Mouse (Mus musculus): ENCODE measurements around the gene Fam89a.
A peak's percentile ranks its signal among the peaks of the same experiment; 100 is the strongest.

Fam89a gene

GRCm38 (mm10) chr8:124751709-124752173 lies at the start of gene Fam89a:
TSS of gene Fam89a (minus strand) at chr8:124751832.
- peak; percentile 50 for DNase-seq (ENCODE audit: inconsistent ontology term)

DNA sequence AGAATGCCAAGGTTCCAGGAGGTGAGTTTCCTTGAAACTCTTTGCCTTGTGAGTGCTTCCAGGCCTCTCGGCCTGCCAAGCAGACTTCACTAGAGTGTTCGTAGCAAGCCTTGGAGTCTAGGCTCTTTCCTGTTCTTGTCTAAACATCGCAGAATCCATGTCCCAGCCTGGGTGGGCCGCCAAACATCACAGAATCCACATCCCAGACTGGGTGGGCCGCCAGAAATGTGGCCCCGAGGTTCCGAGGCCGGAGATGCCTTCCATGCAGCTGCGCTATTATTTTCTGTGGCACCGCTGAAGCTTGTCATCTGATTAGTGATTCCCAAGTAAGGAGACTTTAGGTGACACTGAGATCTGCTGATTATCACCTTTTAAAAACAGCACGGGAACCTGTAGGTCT lies 48.9 kb upstream of the Fam89a start:
- no peak for DNase-seq (ENCODE audit: inconsistent ontology term)

- DNase-seq (ENCODE audit: inconsistent ontology term), result no peak
Measured at GRCm38 (mm10) chr8:124795781-124796488, 44.3 kb upstream of the Fam89a start.

DNA sequence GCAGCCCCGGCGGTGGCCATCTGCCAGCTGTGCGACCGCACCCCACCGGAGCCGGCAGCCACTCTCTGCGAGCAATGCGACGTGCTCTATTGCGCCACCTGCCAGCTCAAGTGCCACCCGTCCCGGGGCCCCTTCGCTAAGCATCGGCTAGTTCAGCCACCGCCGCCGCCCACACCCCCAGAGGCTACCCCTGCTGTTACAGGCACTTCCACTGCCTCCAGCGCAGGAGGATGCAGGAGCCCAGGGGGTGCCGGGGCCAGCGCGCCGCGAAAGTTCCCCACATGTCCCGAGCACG lies 42.8 kb upstream of the Fam89a start:
- peak; percentile 72 for DNase-seq (ENCODE audit: inconsistent ontology term)

GRCm38 (mm10) chr8:124793661-124794485 lies 42.2 kb upstream of the Fam89a start:
- peak; percentile 35 for DNase-seq (ENCODE audit: inconsistent ontology term)

DNA sequence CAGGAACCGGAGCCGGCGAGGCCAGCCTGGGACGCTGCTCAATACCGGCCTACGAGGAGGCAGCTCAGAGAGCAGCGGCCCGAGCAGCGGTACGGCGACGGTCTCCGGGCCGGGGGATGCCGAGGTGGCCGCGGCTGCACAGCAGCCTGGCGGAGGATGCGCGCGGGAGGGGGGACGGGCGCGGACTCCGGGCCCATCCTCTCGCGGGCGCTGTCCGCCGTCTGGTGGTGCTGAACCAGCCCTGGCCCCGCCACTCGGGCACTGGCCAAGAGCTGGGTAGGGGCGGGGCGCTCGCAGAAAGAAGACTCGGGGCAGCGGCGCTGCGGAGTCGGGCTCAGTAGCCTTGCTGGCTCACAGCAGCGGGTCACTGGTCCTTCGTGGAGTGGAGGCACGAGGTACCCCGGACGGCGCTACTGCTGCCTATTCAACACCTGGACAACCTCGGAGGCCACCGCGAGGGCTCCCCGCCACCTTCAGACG lies 41.6 kb upstream of the Fam89a start:
- peak; percentile 93 for DNase-seq (ENCODE audit: inconsistent ontology term)

DNA sequence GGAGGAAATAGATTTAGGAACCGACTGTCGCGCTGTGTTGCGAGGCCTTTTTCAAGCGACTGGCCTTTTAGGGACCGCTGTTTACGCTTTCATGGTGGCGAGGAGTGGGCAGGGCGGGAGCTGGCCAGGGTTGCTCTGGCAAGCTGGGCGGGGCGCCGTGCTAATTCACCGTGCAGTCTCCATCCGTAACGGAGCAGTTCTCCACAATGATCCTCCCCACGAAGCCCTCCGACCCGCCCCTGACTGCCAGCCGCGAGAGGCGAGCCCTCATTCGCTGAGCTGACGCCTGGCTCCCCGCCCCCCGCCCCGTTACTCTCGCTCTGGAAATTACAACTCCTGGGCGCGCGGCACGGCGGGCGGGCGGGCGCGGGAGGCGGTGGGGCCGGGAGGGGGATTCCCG lies 41.1 kb upstream of the Fam89a start, which contains the start of gene Trim67:
Gene Trim67, plus strand, starts transcription at position 385 of the 400 bp plus-strand sequence.
- peak; percentile 91 for DNase-seq (ENCODE audit: inconsistent ontology term)

DNA sequence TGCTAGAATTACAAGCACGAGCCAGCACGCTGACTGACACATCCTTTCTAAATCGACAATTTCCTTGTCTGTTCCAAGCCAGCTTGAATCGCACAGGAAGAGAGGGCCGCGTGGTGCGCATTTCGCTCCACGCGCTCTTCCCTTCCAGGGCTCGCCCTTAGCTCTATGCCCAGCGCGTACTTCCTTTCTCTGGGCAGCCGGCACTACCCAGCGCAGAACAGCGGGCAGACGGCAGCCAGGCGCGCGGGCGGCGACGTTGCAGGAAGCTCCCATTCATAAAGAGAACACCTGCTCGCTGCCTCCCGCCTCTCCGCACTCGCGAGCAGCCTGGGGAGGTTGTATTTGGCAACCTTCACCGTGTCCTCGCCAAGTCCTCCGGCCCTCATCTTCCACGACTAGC lies 40.6 kb upstream of the Fam89a start:
- no peak for DNase-seq (ENCODE audit: inconsistent ontology term)

DNA sequence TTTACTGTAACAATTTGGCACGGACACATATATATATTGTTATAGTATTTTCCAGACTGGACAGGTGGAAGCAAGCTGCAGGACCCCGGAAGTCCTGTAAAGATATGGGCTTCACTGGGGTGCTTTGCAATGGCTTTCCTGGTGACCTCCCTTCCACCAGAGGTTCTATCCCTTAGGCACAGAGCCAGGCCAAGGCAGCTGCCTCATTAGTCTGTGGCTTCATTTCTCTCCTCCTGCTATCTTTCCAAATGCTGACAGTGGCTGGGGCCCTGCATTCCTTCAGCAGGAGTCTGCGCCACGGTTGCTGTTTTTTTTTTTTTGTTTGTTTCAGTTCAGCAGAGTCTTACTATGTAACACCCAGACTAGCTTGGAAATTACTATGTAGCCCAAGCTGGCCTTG lies 40.1 kb upstream of the Fam89a start:
- peak; percentile 48 for DNase-seq (ENCODE audit: inconsistent ontology term)

- no peak for DNase-seq (ENCODE audit: inconsistent ontology term)
Measured at GRCm38 (mm10) chr8:124790676-124791075, 39.0 kb upstream of the Fam89a start.

DNA sequence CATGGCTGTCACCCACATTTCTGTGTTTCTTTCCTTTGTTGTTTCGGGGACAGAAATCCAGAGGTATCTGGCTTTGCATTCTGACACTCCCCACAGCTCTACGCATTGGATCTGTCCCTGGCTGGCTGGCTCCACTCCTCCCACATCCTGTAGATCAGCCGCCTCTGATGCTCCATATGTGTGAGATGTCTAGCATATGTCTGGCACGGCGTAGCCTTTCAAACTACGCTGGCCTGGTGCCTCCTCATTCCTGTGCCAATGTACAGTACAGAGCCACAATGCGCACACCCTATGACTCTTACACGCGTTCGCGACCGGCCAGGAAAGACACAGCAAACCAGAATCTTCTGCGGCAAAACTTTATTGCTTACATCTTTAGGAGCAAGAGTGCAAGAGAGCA lies 33.0 kb upstream of the Fam89a start:
- DNase-seq (ENCODE audit: inconsistent ontology term), result no peak

- no peak for DNase-seq (ENCODE audit: inconsistent ontology term)
Measured at GRCm38 (mm10) chr8:124783228-124783627, 31.6 kb upstream of the Fam89a start.

DNA sequence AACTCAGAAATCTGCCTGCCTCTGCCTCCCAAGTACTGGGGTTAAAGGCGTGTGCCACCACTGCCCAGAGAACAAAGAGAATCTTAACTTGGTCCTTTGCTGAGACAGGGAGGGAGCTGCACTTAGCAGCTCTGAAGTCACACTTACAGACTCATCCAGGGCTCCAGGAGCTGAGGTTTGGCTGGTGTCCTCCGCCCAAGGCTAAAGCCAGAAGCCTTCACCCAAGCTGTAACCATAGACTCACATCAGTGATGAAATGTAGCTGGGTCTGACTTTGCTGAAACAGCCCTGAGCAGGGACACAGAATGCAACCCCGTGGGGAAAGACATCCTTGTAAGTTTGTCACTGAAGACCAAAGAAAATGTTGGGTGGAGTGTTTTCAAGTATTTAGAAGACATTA lies 30.8 kb upstream of the Fam89a start:
- no peak for DNase-seq (ENCODE audit: inconsistent ontology term)

DNA sequence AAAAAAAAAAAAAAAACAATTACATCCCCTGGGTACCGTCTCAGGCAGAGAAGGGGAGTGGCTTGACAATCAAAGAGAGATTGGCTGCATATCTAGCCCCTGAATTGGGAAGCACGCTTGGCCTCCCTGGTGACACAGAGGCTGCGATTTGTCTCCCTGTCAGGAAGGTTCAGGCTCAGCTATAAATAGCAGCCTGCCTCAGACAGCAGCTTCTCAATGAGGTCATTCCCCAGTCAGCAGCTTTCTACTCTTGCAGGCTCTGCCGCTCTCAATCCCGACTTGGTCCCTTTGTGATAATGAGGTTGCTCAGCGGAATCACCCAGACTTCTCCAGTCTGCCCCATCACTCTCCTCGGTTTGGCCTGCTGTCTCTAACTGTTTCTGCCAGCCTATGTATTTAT lies 28.6 kb upstream of the Fam89a start:
- peak; percentile 79 for DNase-seq (ENCODE audit: inconsistent ontology term)

DNA sequence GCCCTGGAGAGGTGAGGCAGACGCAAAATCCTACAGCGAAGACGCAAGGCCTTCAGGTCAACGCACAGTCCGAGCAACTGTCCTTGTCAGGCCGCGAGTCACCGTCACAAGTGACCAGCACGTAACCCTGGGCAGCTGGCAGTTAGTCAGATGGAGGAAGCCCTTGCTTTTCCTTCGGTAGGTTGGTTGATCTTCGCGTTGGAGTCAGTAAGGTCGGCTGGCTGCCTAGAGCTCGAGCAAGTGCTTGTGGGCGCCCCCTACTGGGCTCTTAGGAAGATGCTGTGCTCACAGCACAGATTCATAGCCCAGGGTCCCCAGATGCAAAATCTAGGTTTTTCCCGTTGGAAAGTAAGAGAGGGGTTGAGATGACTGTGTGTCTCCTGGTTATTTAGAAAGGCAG lies 24.1 kb upstream of the Fam89a start:
- peak; percentile 44 for DNase-seq (ENCODE audit: inconsistent ontology term)

- DNase-seq (ENCODE audit: inconsistent ontology term), result peak; percentile 19
Measured at GRCm38 (mm10) chr8:124772389-124772788, 20.8 kb upstream of the Fam89a start.

- DNase-seq (ENCODE audit: inconsistent ontology term), result no peak
Measured at GRCm38 (mm10) chr8:124763061-124763460, 11.4 kb upstream of the Fam89a start.

- no peak for DNase-seq (ENCODE audit: inconsistent ontology term)
Measured at GRCm38 (mm10) chr8:124758544-124758943, 6.9 kb upstream of the Fam89a start.

DNA sequence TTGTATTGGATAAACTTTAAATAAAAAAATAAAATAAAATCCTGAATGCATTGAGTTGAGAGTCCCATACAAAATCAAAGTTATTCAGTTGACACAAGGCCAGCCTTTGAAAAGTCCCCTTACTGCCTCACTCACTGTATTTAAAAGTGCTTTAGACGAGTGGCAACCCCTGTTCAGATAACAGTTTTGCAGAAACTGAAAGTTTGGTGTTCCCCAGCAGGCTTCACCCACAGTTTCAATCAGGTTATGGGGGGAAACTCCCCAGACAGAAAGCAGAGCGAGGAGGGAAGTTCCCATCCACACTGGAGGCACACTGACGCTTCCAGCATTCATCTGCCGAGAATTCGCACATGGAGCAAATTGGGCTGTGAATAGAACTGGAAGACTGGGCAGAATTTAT lies 5.0 kb upstream of the Fam89a start:
- no peak for DNase-seq (ENCODE audit: inconsistent ontology term)

DNA sequence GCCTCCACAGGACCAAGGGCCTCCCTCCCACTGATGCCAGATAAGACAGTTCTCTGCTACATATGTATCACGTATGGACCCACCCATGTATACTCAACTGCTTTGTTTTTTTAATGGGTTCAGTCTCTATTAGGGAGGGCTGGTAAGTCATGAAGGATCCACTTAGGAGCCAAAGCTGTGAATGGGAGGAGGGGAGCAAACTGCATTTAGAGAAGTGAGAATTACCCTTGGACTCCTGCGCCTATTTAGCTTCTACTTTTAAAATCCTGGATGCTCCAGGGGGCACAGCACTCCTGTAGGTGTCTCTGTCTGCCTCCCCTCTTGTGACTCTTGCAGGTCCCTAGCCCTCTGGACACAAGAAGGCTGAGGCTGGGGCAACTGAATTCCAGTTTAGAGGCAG lies 4.5 kb upstream of the Fam89a start:
- DNase-seq (ENCODE audit: inconsistent ontology term), result no peak

DNA sequence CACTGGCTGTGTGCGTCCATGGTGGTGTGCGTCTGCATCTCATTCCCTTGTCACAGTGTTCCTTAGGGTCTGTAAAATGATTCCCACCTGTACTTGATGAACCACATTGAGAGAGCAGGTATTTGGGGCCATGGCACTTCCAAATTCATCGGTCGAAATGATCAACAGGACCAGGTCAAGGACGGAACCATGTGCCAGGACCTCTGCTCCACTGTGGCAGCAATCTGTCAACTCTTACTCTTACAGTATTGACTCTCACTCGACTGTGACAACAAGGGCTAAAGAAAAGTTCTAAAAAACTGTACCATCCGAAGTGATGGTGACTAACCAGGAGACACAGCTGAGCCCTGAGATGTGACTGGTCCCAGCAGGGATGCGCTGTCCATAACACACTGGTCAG lies 3.8 kb upstream of the Fam89a start:
- DNase-seq (ENCODE audit: inconsistent ontology term), result no peak

GRCm38 (mm10) chr8:124754792-124755190 lies 3.2 kb upstream of the Fam89a start:
- no peak for DNase-seq (ENCODE audit: inconsistent ontology term)
